ENCODE assay signal across 25 mouse cellular contexts in genomic region chr5:117980921-117981320, GRCm38 (mm10). TPM values are rescaled to one million over a fixed set of nuclear protein-coding genes. Genes with fewer than 3 reads are reported as not detected.
DNase-seq lines count a peak whose midpoint lies in the region; ATAC-seq and TF ChIP-seq lines count a peak whose summit lies in the region.
"Had no signal": no experiment of that assay in that cellular context is flagged by ENCODE, and none has a peak within 500 bp of the region (broad histone marks: within the 10 kb centered on the region; RNA-seq: fewer than 3 reads in every experiment).

No protein-coding gene starts in this region.

- peak overlapping the region; percentile 28; the same call in 1 of the 2 replicates for H3K27ac ChIP-seq in liver, embryonic 16.5 days (ENCODE audit: low read length)
- no peak overlapping the region for H3K27ac ChIP-seq in liver, embryonic 11.5 days (ENCODE audit: low read depth, low read length)
- H3K27ac ChIP-seq in brown adipose tissue, adult 24 weeks (replicated peaks; ENCODE audit: low read depth, low read length): peak overlapping the region; percentile 64
- H3K27ac ChIP-seq in liver, postnatal 0 days (ENCODE audit: low read depth): peak overlapping the region; percentile 87
- H3K27ac ChIP-seq in hindbrain, embryonic 13.5 days: no peak overlapping the region
- H3K27ac ChIP-seq: forebrain, embryonic 10.5 days; forebrain, embryonic 13.5 days; heart, adult 2 months; heart, embryonic 10.5 days; heart, embryonic 13.5 days; hindbrain, embryonic 15.5 days had no signal

- 74% methylated on average over 8 of the region's 8 CpGs for WGBS in liver, embryonic 16.5 days (ENCODE audit: insufficient replicate concordance)
- 77% methylated on average over 8 of the region's 8 CpGs for WGBS in liver, embryonic 11.5 days
- WGBS in liver, postnatal 0 days (ENCODE audit: insufficient replicate concordance): 68% methylated on average over 8 of the region's 8 CpGs
- 91% methylated on average over 8 of the region's 8 CpGs for WGBS in hindbrain, embryonic 13.5 days

- H3K4me2 ChIP-seq in liver, embryonic 16.5 days (ENCODE audit: low read depth, low read length): no peak overlapping the region
- no peak overlapping the region for H3K4me2 ChIP-seq in liver, embryonic 11.5 days
- H3K4me2 ChIP-seq in liver, postnatal 0 days (ENCODE audit: low read depth, low read length): no peak overlapping the region
- H3K4me2 ChIP-seq in hindbrain, embryonic 13.5 days: no peak overlapping the region
- H3K4me2 ChIP-seq: forebrain, embryonic 13.5 days; heart, embryonic 13.5 days; hindbrain, embryonic 15.5 days had no signal

- no peaks in the 10 kb centered on the region; the same call in 1 of the 2 replicates for H3K36me3 ChIP-seq in liver, embryonic 16.5 days (ENCODE audit: control insufficient read depth, insufficient read depth)
- peaks cover 25% of the 10 kb centered on the region for H3K36me3 ChIP-seq in liver, embryonic 11.5 days (ENCODE audit: control insufficient read depth, insufficient read depth, low read length)
- H3K36me3 ChIP-seq in liver, postnatal 0 days (replicated peaks; ENCODE audit: insufficient read depth, low read length): peaks cover 12% of the 10 kb centered on the region; the same call in 1 of the 2 replicates
- H3K36me3 ChIP-seq in hindbrain, embryonic 13.5 days: peaks cover 63% of the 10 kb centered on the region

- no peak for TF ChIP-seq CTCF in liver, postnatal 0 days (IDR thresholded peaks at IDR 0.05; ENCODE audit: low read depth)

- H3K9ac ChIP-seq in liver, embryonic 16.5 days (ENCODE audit: low read depth, low read length): no peak overlapping the region
- H3K9ac ChIP-seq in liver, embryonic 11.5 days (ENCODE audit: low read depth, low read length): no peak overlapping the region
- H3K9ac ChIP-seq in liver, postnatal 0 days (replicated peaks): no peak overlapping the region
- no peak overlapping the region for H3K9ac ChIP-seq in hindbrain, embryonic 13.5 days
- H3K9ac ChIP-seq: forebrain, embryonic 13.5 days; heart, embryonic 13.5 days; hindbrain, embryonic 15.5 days had no signal

- ATAC-seq in liver, embryonic 16.5 days (ENCODE audit: low read depth): peak; percentile 22
- ATAC-seq in liver, embryonic 11.5 days (replicated peaks; ENCODE audit: low FRiP score): no peak
- peak; percentile 43 for ATAC-seq in liver, postnatal 0 days
- ATAC-seq in hindbrain, embryonic 13.5 days (ENCODE audit: low FRiP score): no peak
- ATAC-seq: CD4-positive, CD25-positive, alpha-beta regulatory T cell, adult 4 months; forebrain, embryonic 13.5 days; forebrain, embryonic 16.5 days had no signal

- no peak for TF ChIP-seq EP300 in liver, postnatal 0 days (IDR thresholded peaks at IDR 0.05; ENCODE audit: low read depth)

- no peaks in the 10 kb centered on the region for H3K27me3 ChIP-seq in liver, embryonic 16.5 days (ENCODE audit: control insufficient read depth, insufficient read depth, low read depth, low read length)
- no peaks in the 10 kb centered on the region for H3K27me3 ChIP-seq in liver, embryonic 11.5 days (replicated peaks; ENCODE audit: control insufficient read depth, insufficient read depth, low read length)
- no peaks in the 10 kb centered on the region for H3K27me3 ChIP-seq in liver, postnatal 0 days (ENCODE audit: insufficient read depth, low read length)
- no peaks in the 10 kb centered on the region for H3K27me3 ChIP-seq in hindbrain, embryonic 13.5 days
- H3K27me3 ChIP-seq: forebrain, embryonic 13.5 days; heart, embryonic 13.5 days; hindbrain, embryonic 15.5 days had no signal

- H3K4me3 ChIP-seq in liver, embryonic 16.5 days (ENCODE audit: low read depth, low read length): no peak overlapping the region
- no peak overlapping the region for H3K4me3 ChIP-seq in liver, embryonic 11.5 days (ENCODE audit: low read depth, low read length)
- no peak overlapping the region for H3K4me3 ChIP-seq in brown adipose tissue, adult 24 weeks (ENCODE audit: insufficient read depth, low read depth, low read length)
- no peak overlapping the region for H3K4me3 ChIP-seq in liver, postnatal 0 days (ENCODE audit: low read depth, low read length)
- no peak overlapping the region for H3K4me3 ChIP-seq in hindbrain, embryonic 13.5 days
- H3K4me3 ChIP-seq: forebrain, embryonic 10.5 days; forebrain, embryonic 13.5 days; heart, adult 2 months; heart, embryonic 10.5 days; heart, embryonic 13.5 days; hindbrain, embryonic 15.5 days had no signal

- no peak for DNase-seq in liver, embryonic 11.5 days (ENCODE audit: low spot score)
- DNase-seq in liver, postnatal 0 days: no peak
- DNase-seq in left cerebral cortex, postnatal 14 days (ENCODE audit: low spot score in 2 of 2): no peak
- DNase-seq: adrenal gland, adult 2 months; adrenal gland, postnatal 14 days; cerebellum, adult 11-12 months; cerebellum, adult 8-10 months; cerebellum, postnatal 10 days; cerebellum, postnatal 36 days; gastrocnemius, postnatal 10 days; gastrocnemius, postnatal 36 days; heart, adult 2 months; heart, postnatal 14 days; heart, postnatal 4 days had no signal

- intact Hi-C loops in left cerebral cortex, postnatal 14 days (cut with DNase I): no loop called here

- H3K4me1 ChIP-seq in liver, embryonic 16.5 days (ENCODE audit: control insufficient read depth, low read depth, low read length): peaks cover 7% of the 10 kb centered on the region
- peaks cover 25% of the 10 kb centered on the region for H3K4me1 ChIP-seq in liver, embryonic 11.5 days (replicated peaks; ENCODE audit: control insufficient read depth, insufficient read depth, low read length)
- H3K4me1 ChIP-seq in brown adipose tissue, adult 24 weeks (ENCODE audit: control insufficient read depth, insufficient read depth, insufficient read length, low read length): peaks cover 19% of the 10 kb centered on the region
- peaks cover 16% of the 10 kb centered on the region for H3K4me1 ChIP-seq in liver, postnatal 0 days (ENCODE audit: insufficient read depth)
- H3K4me1 ChIP-seq in hindbrain, embryonic 13.5 days (replicated peaks): peaks cover 57% of the 10 kb centered on the region

- no peaks in the 10 kb centered on the region for H3K9me3 ChIP-seq in liver, embryonic 16.5 days (replicated peaks; ENCODE audit: control insufficient read depth, low read length)
- H3K9me3 ChIP-seq in liver, embryonic 11.5 days (ENCODE audit: control insufficient read depth, low read length): no peaks in the 10 kb centered on the region
- no peaks in the 10 kb centered on the region for H3K9me3 ChIP-seq in liver, postnatal 0 days (ENCODE audit: low read length)
- H3K9me3 ChIP-seq in hindbrain, embryonic 13.5 days: no peaks in the 10 kb centered on the region
- H3K9me3 ChIP-seq: forebrain, embryonic 10.5 days; forebrain, embryonic 13.5 days; heart, embryonic 10.5 days; heart, embryonic 13.5 days; hindbrain, embryonic 15.5 days had no signal

RNA-seq across cellular contexts. Expression of gene Fbxo21, which starts 4.4 kb away (rescaled TPM):
- 16.5 and 18.2 TPM in 2 replicates for polyA plus RNA-seq in liver, embryonic 16.5 days (2015; fragmentation: Nextera tagmentation; extraction: Ambion mirVana)
- polyA plus RNA-seq in liver, embryonic 11.5 days (2014; fragmentation: Nextera tagmentation; extraction: Ambion mirVana): 44.8 and 49.2 TPM in 2 replicates
- 37.9 and 55.5 TPM in 2 replicates for polyA plus RNA-seq in brown adipose tissue, adult 24 weeks (2012; ENCODE audit: insufficient read depth, insufficient read length, missing spikeins)
- 29.9 and 33.0 TPM in 2 replicates for polyA plus RNA-seq in liver, postnatal 0 days (2015; fragmentation: Nextera tagmentation; extraction: Ambion mirVana)
- total RNA-seq in left cerebral cortex, postnatal 14 days (2021): 100 to 1,000 TPM; 113 to 118 TPM
- 141 and 149 TPM in 2 replicates for polyA plus RNA-seq in hindbrain, embryonic 13.5 days (2015; fragmentation: Nextera tagmentation; extraction: Ambion mirVana)

RNA-seq across cellular contexts. Expression of gene Tesc, which starts 46.6 kb away (rescaled TPM):
- polyA plus RNA-seq in liver, embryonic 16.5 days (2015; fragmentation: Nextera tagmentation; extraction: Ambion mirVana): 1.3 and 1.9 TPM in 2 replicates
- polyA plus RNA-seq in liver, embryonic 11.5 days (2014; fragmentation: Nextera tagmentation; extraction: Ambion mirVana): 1.7 and 2.2 TPM in 2 replicates
- polyA plus RNA-seq in brown adipose tissue, adult 24 weeks (2012; ENCODE audit: insufficient read depth, insufficient read length, missing spikeins): 7.4 and 8.8 TPM in 2 replicates
- 4.5 and 4.6 TPM in 2 replicates for polyA plus RNA-seq in liver, postnatal 0 days (2015; fragmentation: Nextera tagmentation; extraction: Ambion mirVana)
- 10 to 100 TPM; 58.0 to 60.3 TPM for total RNA-seq in left cerebral cortex, postnatal 14 days (2021)
- polyA plus RNA-seq in hindbrain, embryonic 13.5 days (2015; fragmentation: Nextera tagmentation; extraction: Ambion mirVana): 1.6 and 2.0 TPM in 2 replicates
- total RNA-seq: MEL had no signal

Comparison
In these comparisons a context has a peak if more than half of its experiments do, and no peak if none do; other contexts are left out.
1. ATAC-seq: peak in liver, embryonic 16.5 days (single experiment) and liver, postnatal 0 days (single experiment); none in liver, embryonic 11.5 days (single experiment) and hindbrain, embryonic 13.5 days (single experiment).
2. H3K27ac ChIP-seq: peak in liver, embryonic 16.5 days (single experiment), brown adipose tissue, adult 24 weeks (single experiment) and liver, postnatal 0 days (single experiment); none in liver, embryonic 11.5 days (single experiment) and hindbrain, embryonic 13.5 days (single experiment).